Mouse (Mus musculus): ENCODE measurements around the gene Gm20518. TPM values are rescaled to one million over a fixed set of nuclear protein-coding genes. Genes with fewer than 3 reads are reported as not detected.

The Gm20518 gene
- total and polyA plus RNA-seq, 3 experiments: 0.09 to 1.0 (median 0.75) TPM

GRCm38 (mm10) chr16:17794047-17794446, 97.4 kb downstream of the Gm20518 start:
- peaks cover 3% of the 10 kb centered on the region; the same call in 1 of the 2 replicates for H3K9me3 ChIP-seq (replicated peaks)
- ATAC-seq (ENCODE audit: extremely low read depth, insufficient number of reproducible peaks, low FRiP score, poor library complexity, severe bottlenecking): no peak
- peaks cover 28% of the 10 kb centered on the region for H3K27me3 ChIP-seq (ENCODE audit: insufficient read depth, low read length)

DNA sequence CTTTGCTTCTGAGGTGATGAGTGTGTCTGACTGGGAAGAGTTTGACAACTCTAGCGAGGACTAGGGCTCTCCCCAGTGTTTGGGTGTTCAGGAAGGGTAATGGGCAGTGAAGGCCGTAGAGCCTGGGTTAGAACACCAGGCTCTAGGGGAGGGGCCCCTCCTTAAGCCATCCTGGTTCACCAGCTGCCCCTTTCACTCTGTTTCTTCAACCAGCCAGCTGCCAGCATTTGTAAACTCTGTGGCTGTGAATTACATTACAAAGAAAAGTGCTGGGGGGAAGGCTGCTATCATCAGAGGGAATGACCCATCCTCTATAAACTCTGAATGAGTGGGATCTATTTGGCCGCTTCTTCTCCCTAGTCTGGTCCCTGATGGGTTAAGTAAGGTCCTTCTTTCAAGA, 98.7 kb downstream of the Gm20518 start:
- Histone ChIP-seq H3K4me3 (ENCODE audit: low read depth, low read length) (no peak overlapping the region), H3K9me3 (replicated peaks) (peaks cover 3% of the 10 kb centered on the region; the same call in 1 of the 2 replicates), H3K4me1 (ENCODE audit: insufficient read depth, low read depth, low read length) (no peaks in the 10 kb centered on the region), H3K36me3 (replicated peaks) (no peaks in the 10 kb centered on the region), H3K27me3 (ENCODE audit: insufficient read depth, low read length) (peaks cover 26% of the 10 kb centered on the region)
- no peak for TF ChIP-seq GATA2 (IDR thresholded peaks at IDR 0.05; ENCODE audit: borderline replicate concordance, low read depth, low read length)
- TF ChIP-seq GATA1 (IDR thresholded peaks at IDR 0.05; ENCODE audit: borderline replicate concordance, low read length): no peak
- ATAC-seq (ENCODE audit: extremely low read depth, insufficient number of reproducible peaks, low FRiP score, poor library complexity, severe bottlenecking) (no peak), DNase-seq (ENCODE audit: low spot score) (no peak)

More at GRCm38 (mm10) chr16:17794047-17794446, 97.4 kb downstream of the Gm20518 start:
- DNase-seq (ENCODE audit: low spot score): no peak
- Histone ChIP-seq H3K4me3 (ENCODE audit: low read depth, low read length) (no peak overlapping the region), H3K4me1 (ENCODE audit: insufficient read depth, low read depth, low read length) (no peaks in the 10 kb centered on the region), H3K36me3 (replicated peaks) (no peaks in the 10 kb centered on the region)
- TF ChIP-seq CTCF (IDR thresholded peaks at IDR 0.05; ENCODE audit: low read depth, low read length): no peak
- no peak for TF ChIP-seq POLR2AphosphoS5 (IDR thresholded peaks at IDR 0.05; ENCODE audit: insufficient replicate concordance, low read depth, low read length)
- no peak for TF ChIP-seq GATA1 (IDR thresholded peaks at IDR 0.05; ENCODE audit: borderline replicate concordance, low read length)
- TF ChIP-seq GATA2 (IDR thresholded peaks at IDR 0.05; ENCODE audit: borderline replicate concordance, low read depth, low read length): no peak
- no peak for TF ChIP-seq TAL1 (conservative IDR thresholded peaks at IDR 0.05; ENCODE audit: low read depth, low read length)

GRCm38 (mm10) chr16:17785337-17785736, 106.1 kb downstream of the Gm20518 start:
- H3K4me1 ChIP-seq (ENCODE audit: insufficient read depth, low read depth, low read length): no peaks in the 10 kb centered on the region
- H3K9me3 ChIP-seq (replicated peaks): no peaks in the 10 kb centered on the region
- no peaks in the 10 kb centered on the region for H3K36me3 ChIP-seq (replicated peaks)
- peaks cover 13% of the 10 kb centered on the region for H3K27me3 ChIP-seq (ENCODE audit: insufficient read depth, low read length)
- H3K4me3 ChIP-seq (ENCODE audit: low read depth, low read length): no peak overlapping the region
- ATAC-seq (ENCODE audit: extremely low read depth, insufficient number of reproducible peaks, low FRiP score, poor library complexity, severe bottlenecking) (no peak), DNase-seq (ENCODE audit: low spot score) (no peak)
- TF ChIP-seq GATA1 (IDR thresholded peaks at IDR 0.05; ENCODE audit: borderline replicate concordance, low read length): no peak
- no peak for TF ChIP-seq POLR2AphosphoS5 (IDR thresholded peaks at IDR 0.05; ENCODE audit: insufficient replicate concordance, low read depth, low read length)
- TF ChIP-seq TAL1 (conservative IDR thresholded peaks at IDR 0.05; ENCODE audit: low read depth, low read length): no peak
- TF ChIP-seq CTCF (IDR thresholded peaks at IDR 0.05; ENCODE audit: low read depth, low read length): no peak
- no peak for TF ChIP-seq GATA2 (IDR thresholded peaks at IDR 0.05; ENCODE audit: borderline replicate concordance, low read depth, low read length)

Other genes with a start within 250 kb of the Gm20518 start
- not detected in 2 replicates for gene Ccdc74a, start 245.2 kb downstream of the Gm20518 start, total RNA-seq (2014; fragmentation: Nextera tagmentation)
- gene Ccdc74a, start 245.2 kb downstream of the Gm20518 start, total RNA-seq (2017): 3.7 and 4.2 TPM in 2 replicates
- 0.98 and 1.8 TPM in 2 replicates for gene Ccdc74a, start 245.2 kb downstream of the Gm20518 start, polyA plus RNA-seq (2012)
- 80.8 and 97.0 TPM in 2 replicates for gene Med15, start 158.8 kb downstream of the Gm20518 start, total RNA-seq (2014; fragmentation: Nextera tagmentation)
- 20.3 and 23.4 TPM in 2 replicates for gene Med15, start 158.8 kb downstream of the Gm20518 start, total RNA-seq (2017)
- gene Med15, start 158.8 kb downstream of the Gm20518 start, polyA plus RNA-seq (2012): 221 and 227 TPM in 2 replicates
- gene Klhl22, start 132.1 kb downstream of the Gm20518 start, total RNA-seq (2014; fragmentation: Nextera tagmentation): not detected in 2 replicates
- gene Klhl22, start 132.1 kb downstream of the Gm20518 start, total RNA-seq (2017): 0.06 and 2.1 TPM in 2 replicates
- not detected in 2 replicates for gene Klhl22, start 132.1 kb downstream of the Gm20518 start, polyA plus RNA-seq (2012)
- gene Scarf2, start 94.4 kb downstream of the Gm20518 start, total RNA-seq (2014; fragmentation: Nextera tagmentation): not detected in 2 replicates
- 0.06 TPM in 1 of 2 replicates, not detected in the other for gene Scarf2, start 94.4 kb downstream of the Gm20518 start, total RNA-seq (2017)
- gene Scarf2, start 94.4 kb downstream of the Gm20518 start, polyA plus RNA-seq (2012): not detected in 2 replicates
- not detected in 2 replicates for gene B830017H08Rik, start 58.5 kb downstream of the Gm20518 start, total RNA-seq (2014; fragmentation: Nextera tagmentation)
- 0.33 TPM in 1 of 2 replicates, not detected in the other for gene B830017H08Rik, start 58.5 kb downstream of the Gm20518 start, total RNA-seq (2017)
- 0.17 and 0.23 TPM in 2 replicates for gene B830017H08Rik, start 58.5 kb downstream of the Gm20518 start, polyA plus RNA-seq (2012)
- 2.3 and 2.4 TPM in 2 replicates for gene Car15, start 53.3 kb downstream of the Gm20518 start, total RNA-seq (2014; fragmentation: Nextera tagmentation)
- gene Car15, start 53.3 kb downstream of the Gm20518 start, total RNA-seq (2017): 2.3 and 3.3 TPM in 2 replicates
- 0.13 and 0.89 TPM in 2 replicates for gene Car15, start 53.3 kb downstream of the Gm20518 start, polyA plus RNA-seq (2012)
- not detected in 2 replicates for gene Tssk1, start 2.6 kb upstream of the Gm20518 start, total RNA-seq (2014; fragmentation: Nextera tagmentation)
- gene Tssk1, start 2.6 kb upstream of the Gm20518 start, total RNA-seq (2017): 0.16 TPM in 1 of 2 replicates, not detected in the other
- gene Tssk1, start 2.6 kb upstream of the Gm20518 start, polyA plus RNA-seq (2012): not detected in 2 replicates
- gene Dgcr2, start 6.9 kb upstream of the Gm20518 start, total RNA-seq (2014; fragmentation: Nextera tagmentation): 20.5 and 23.2 TPM in 2 replicates
- gene Dgcr2, start 6.9 kb upstream of the Gm20518 start, total RNA-seq (2017): 25.5 and 32.2 TPM in 2 replicates
- gene Dgcr2, start 6.9 kb upstream of the Gm20518 start, polyA plus RNA-seq (2012): 16.5 and 27.8 TPM in 2 replicates
- gene Tssk2, start 7.0 kb upstream of the Gm20518 start, total RNA-seq (2014; fragmentation: Nextera tagmentation): not detected in 2 replicates
- gene Tssk2, start 7.0 kb upstream of the Gm20518 start, total RNA-seq (2017): 0.23 TPM in 1 of 2 replicates, not detected in the other
- gene Tssk2, start 7.0 kb upstream of the Gm20518 start, polyA plus RNA-seq (2012): not detected in 2 replicates
- 13.7 and 19.3 TPM in 2 replicates for gene Ess2, start 19.7 kb upstream of the Gm20518 start, total RNA-seq (2014; fragmentation: Nextera tagmentation)
- gene Ess2, start 19.7 kb upstream of the Gm20518 start, total RNA-seq (2017): 29.1 and 31.0 TPM in 2 replicates
- gene Ess2, start 19.7 kb upstream of the Gm20518 start, polyA plus RNA-seq (2012): 25.6 and 27.6 TPM in 2 replicates
- gene Gsc2, start 23.4 kb upstream of the Gm20518 start, total RNA-seq (2014; fragmentation: Nextera tagmentation): not detected in 2 replicates
- not detected in 2 replicates for gene Gsc2, start 23.4 kb upstream of the Gm20518 start, total RNA-seq (2017)
- gene Gsc2, start 23.4 kb upstream of the Gm20518 start, polyA plus RNA-seq (2012): not detected in 2 replicates
- gene Slc25a1, start 36.5 kb upstream of the Gm20518 start, total RNA-seq (2014; fragmentation: Nextera tagmentation): 47.5 and 57.3 TPM in 2 replicates
- gene Slc25a1, start 36.5 kb upstream of the Gm20518 start, total RNA-seq (2017): 76.4 and 92.8 TPM in 2 replicates
- gene Slc25a1, start 36.5 kb upstream of the Gm20518 start, polyA plus RNA-seq (2012): 209 and 244 TPM in 2 replicates
- not detected in 2 replicates for gene Vpreb2, start 88.8 kb upstream of the Gm20518 start, total RNA-seq (2014; fragmentation: Nextera tagmentation)
- not detected in 2 replicates for gene Vpreb2, start 88.8 kb upstream of the Gm20518 start, total RNA-seq (2017)
- not detected in 2 replicates for gene Vpreb2, start 88.8 kb upstream of the Gm20518 start, polyA plus RNA-seq (2012)
- 18.4 and 22.4 TPM in 2 replicates for gene Dgcr6, start 161.2 kb upstream of the Gm20518 start, total RNA-seq (2014; fragmentation: Nextera tagmentation)
- 14.1 and 19.6 TPM in 2 replicates for gene Dgcr6, start 161.2 kb upstream of the Gm20518 start, total RNA-seq (2017)
- gene Dgcr6, start 161.2 kb upstream of the Gm20518 start, polyA plus RNA-seq (2012): 20.4 and 23.8 TPM in 2 replicates
- 2.0 and 8.1 TPM in 2 replicates for gene Prodh, start 198.5 kb upstream of the Gm20518 start, total RNA-seq (2014; fragmentation: Nextera tagmentation)
- 12.5 and 14.5 TPM in 2 replicates for gene Prodh, start 198.5 kb upstream of the Gm20518 start, total RNA-seq (2017)
- 14.9 and 17.1 TPM in 2 replicates for gene Prodh, start 198.5 kb upstream of the Gm20518 start, polyA plus RNA-seq (2012)
- not detected in 2 replicates for gene Rtn4r, start 236.0 kb upstream of the Gm20518 start, total RNA-seq (2014; fragmentation: Nextera tagmentation)
- 0.11 and 0.23 TPM in 2 replicates for gene Rtn4r, start 236.0 kb upstream of the Gm20518 start, total RNA-seq (2017)
- gene Rtn4r, start 236.0 kb upstream of the Gm20518 start, polyA plus RNA-seq (2012): not detected in 2 replicates